ENCODE assay signal across 8 mouse cellular contexts in genomic region chr12:101027451-101028246, GRCm38 (mm10). TPM values are rescaled to one million over a fixed set of nuclear protein-coding genes. Genes with fewer than 3 reads are reported as not detected.
A peak's percentile ranks its signal among the peaks of the same experiment; 100 is the strongest.
DNase-seq lines count a peak whose midpoint lies in the region; ATAC-seq and TF ChIP-seq lines count a peak whose summit lies in the region.

No protein-coding gene starts in this region.

- DNase-seq in layer of hippocampus, adult 18-20 months (ENCODE audit: low spot score in 2 of 2) = peak; percentile 37 to 71
- no peak for DNase-seq in layer of hippocampus, postnatal 25 days (ENCODE audit: extremely low spot score in 1 of 2, low spot score in 1 of 2)
- DNase-seq in G1E (ENCODE audit: low spot score) = no peak
- DNase-seq in forebrain, embryonic 10.5 days (ENCODE audit: extremely low spot score, low spot score) = no peak
- DNase-seq in ovary, postnatal 36 days (ENCODE audit: low spot score) = no peak

- H3K27ac ChIP-seq in forebrain, embryonic 10.5 days = peak overlapping the region; percentile 99
- H3K27ac ChIP-seq in kidney, embryonic 14.5 days (ENCODE audit: low read depth, low read length) = 0 out of 2 replicates have a peak overlapping the region, but pooled peaks have one; percentile 88
- H3K27ac ChIP-seq in midbrain, embryonic 13.5 days = peak overlapping the region; percentile 95

- H3K4me2 ChIP-seq in kidney, embryonic 14.5 days (replicated peaks; ENCODE audit: low read depth, low read length) = peak overlapping the region; percentile 91
- peak overlapping the region; percentile 77 for H3K4me2 ChIP-seq in midbrain, embryonic 13.5 days (replicated peaks)

- TF ChIP-seq CTCF in G1E (IDR thresholded peaks at IDR 0.05; ENCODE audit: low read depth, low read length) = no peak

- ATAC-seq in G1E (ENCODE audit: extremely low read depth, insufficient number of reproducible peaks, low FRiP score, poor library complexity, severe bottlenecking) = no peak
- ATAC-seq in kidney, embryonic 14.5 days (ENCODE audit: low FRiP score, low TSS enrichment) = peak; percentile 18; the same call in 1 of the 2 replicates
- no peak for ATAC-seq in midbrain, embryonic 13.5 days
- no peak for ATAC-seq in erythroid progenitor cell, adult 5-6 weeks (replicated peaks; ENCODE audit: low FRiP score, poor library complexity, severe bottlenecking)

- H3K9ac ChIP-seq in kidney, embryonic 14.5 days (ENCODE audit: low read depth, low read length) = peak overlapping the region; percentile 80
- H3K9ac ChIP-seq in midbrain, embryonic 13.5 days (replicated peaks) = peak overlapping the region; percentile 89

- H3K9me3 ChIP-seq in G1E (replicated peaks) = no peaks in the 10 kb centered on the region
- H3K9me3 ChIP-seq in forebrain, embryonic 10.5 days = no peaks in the 10 kb centered on the region
- H3K9me3 ChIP-seq in kidney, embryonic 14.5 days (ENCODE audit: control insufficient read depth, low read length) = no peaks in the 10 kb centered on the region
- H3K9me3 ChIP-seq in midbrain, embryonic 13.5 days = no peaks in the 10 kb centered on the region

- peaks cover 50% of the 10 kb centered on the region for H3K4me1 ChIP-seq in G1E (ENCODE audit: insufficient read depth, low read depth, low read length)
- H3K4me1 ChIP-seq in forebrain, embryonic 10.5 days = peaks cover 56% of the 10 kb centered on the region
- H3K4me1 ChIP-seq in kidney, embryonic 14.5 days (ENCODE audit: control insufficient read depth, insufficient read depth, low read length) = peaks cover 24% of the 10 kb centered on the region
- H3K4me1 ChIP-seq in midbrain, embryonic 13.5 days (replicated peaks) = peaks cover 56% of the 10 kb centered on the region

- H3K27me3 ChIP-seq in G1E (ENCODE audit: insufficient read depth, low read length) = peaks cover 6% of the 10 kb centered on the region; the same call in 1 of the 2 replicates
- no peaks in the 10 kb centered on the region for H3K27me3 ChIP-seq in forebrain, embryonic 10.5 days (ENCODE audit: poor library complexity, severe bottlenecking)
- 0 out of 2 replicates have a peak, but pooled peaks cover 4% of the 10 kb centered on the region for H3K27me3 ChIP-seq in kidney, embryonic 14.5 days (ENCODE audit: control insufficient read depth, insufficient read depth, low read length)
- peaks cover 6% of the 10 kb centered on the region; the same call in 1 of the 2 replicates for H3K27me3 ChIP-seq in midbrain, embryonic 13.5 days

- WGBS in forebrain, embryonic 10.5 days = 1% methylated on average over 19 of the region's 19 CpGs
- WGBS in kidney, embryonic 14.5 days = 3% methylated on average over 19 of the region's 19 CpGs
- WGBS in midbrain, embryonic 13.5 days = under 1% methylated on average over 19 of the region's 19 CpGs

- peak overlapping the region; percentile 80 for H3K4me3 ChIP-seq in G1E (ENCODE audit: low read depth, low read length)
- H3K4me3 ChIP-seq in forebrain, embryonic 10.5 days = peak overlapping the region; percentile 89
- H3K4me3 ChIP-seq in kidney, embryonic 14.5 days (ENCODE audit: low read length) = peak overlapping the region; percentile 77
- H3K4me3 ChIP-seq in midbrain, embryonic 13.5 days (replicated peaks) = peak overlapping the region; percentile 80

- H3K36me3 ChIP-seq in G1E (replicated peaks) = peaks cover 42% of the 10 kb centered on the region
- peaks cover 36% of the 10 kb centered on the region for H3K36me3 ChIP-seq in forebrain, embryonic 10.5 days (replicated peaks)
- no peaks in the 10 kb centered on the region for H3K36me3 ChIP-seq in kidney, embryonic 14.5 days (ENCODE audit: control insufficient read depth, insufficient read depth, low read length)
- no peaks in the 10 kb centered on the region for H3K36me3 ChIP-seq in midbrain, embryonic 13.5 days

RNA-seq across cellular contexts. Expression of gene Ccdc88c, which starts 1.2 kb away (rescaled TPM):
- 10 to 100 TPM; 27.0 to 30.6 TPM for total RNA-seq in layer of hippocampus, adult 18-20 months (2021)
- 10 to 100 TPM; 26.7 to 40.1 TPM for total RNA-seq in layer of hippocampus, postnatal 25 days (2021)
- total RNA-seq in G1E (2014; fragmentation: Nextera tagmentation) (8.1 and 22.7 TPM in 2 replicates), G1E (2017) (9.1 and 9.2 TPM in 2 replicates)
- 31.0 and 32.8 TPM in 2 replicates for polyA plus RNA-seq in G1E (2012)
- polyA plus RNA-seq in forebrain, embryonic 10.5 days (2016; fragmentation: Nextera tagmentation; extraction: Ambion mirVana) = 19.8 and 22.6 TPM in 2 replicates
- polyA plus RNA-seq in kidney, embryonic 14.5 days (2014; fragmentation: Nextera tagmentation; extraction: Ambion mirVana) = 10.4 and 15.3 TPM in 2 replicates
- polyA plus RNA-seq in midbrain, embryonic 13.5 days (2015; fragmentation: Nextera tagmentation; extraction: Ambion mirVana) = 15.6 and 16.5 TPM in 2 replicates
- total RNA-seq in erythroid progenitor cell, adult 5-6 weeks (2015; ENCODE audit: low replicate concordance) = 96.4 and 130 TPM in 2 replicates
- total RNA-seq in erythroid progenitor cell, adult 5-6 weeks (2017; ENCODE audit: low replicate concordance) = 189 and 234 TPM in 2 replicates

RNA-seq across cellular contexts. Expression of gene Ppp4r3a, which starts 55.9 kb away (rescaled TPM):
- total RNA-seq in layer of hippocampus, adult 18-20 months (2021) = 10 to 100 TPM; 39.7 to 42.1 TPM
- total RNA-seq in layer of hippocampus, postnatal 25 days (2021) = 10 to 100 TPM; 37.0 to 42.9 TPM
- total RNA-seq in G1E (2014; fragmentation: Nextera tagmentation) = 278 and 290 TPM in 2 replicates
- total RNA-seq in G1E (2017) = 150 and 171 TPM in 2 replicates
- 66.6 and 90.9 TPM in 2 replicates for polyA plus RNA-seq in G1E (2012)
- polyA plus RNA-seq in forebrain, embryonic 10.5 days (2016; fragmentation: Nextera tagmentation; extraction: Ambion mirVana) = 51.0 and 52.2 TPM in 2 replicates
- polyA plus RNA-seq in kidney, embryonic 14.5 days (2014; fragmentation: Nextera tagmentation; extraction: Ambion mirVana) = 38.5 and 58.9 TPM in 2 replicates
- polyA plus RNA-seq in midbrain, embryonic 13.5 days (2015; fragmentation: Nextera tagmentation; extraction: Ambion mirVana) = 31.3 and 37.6 TPM in 2 replicates
- 111 and 134 TPM in 2 replicates for total RNA-seq in erythroid progenitor cell, adult 5-6 weeks (2015; ENCODE audit: low replicate concordance)
- total RNA-seq in erythroid progenitor cell, adult 5-6 weeks (2017; ENCODE audit: low replicate concordance) = 135 and 202 TPM in 2 replicates

Comparison
In these comparisons a context has a peak if more than half of its experiments do, and no peak if none do; other contexts are left out.
1. DNase-seq: peak in layer of hippocampus, adult 18-20 months (2 of 2); none in layer of hippocampus, postnatal 25 days (0 of 2), G1E (single experiment), forebrain, embryonic 10.5 days (single experiment) and ovary, postnatal 36 days (single experiment).
2. Peak in every context shown above with its lines, with median percentiles within 50 percentile points of each other: H3K4me3 ChIP-seq and H3K27ac ChIP-seq.